Mouse (Mus musculus): ENCODE data around the gene Slc30a5.

GRCm38 (mm10) chr13:100879326-100879725 is 46.1 kb upstream of the Slc30a5 start:
- TF ChIP-seq CTCF (IDR thresholded peaks at IDR 0.05; ENCODE audit: insufficient read depth, low read length) = no peak
- no peak for TF ChIP-seq POLR2A (IDR thresholded peaks at IDR 0.05; ENCODE audit: borderline replicate concordance, extremely low read depth, low read depth, low read length)

All from lung, adult 2 months (tissue).